Mouse (Mus musculus) intestine, embryonic 15.5 days (tissue): ENCODE data around the gene Gm29094. TPM values are rescaled to one million over a fixed set of nuclear protein-coding genes. Genes with fewer than 3 reads are reported as not detected.
"Not testable (repeated sequence)": the region's sequence is repeated elsewhere in the genome, so short reads cannot be mapped to it uniquely, and the experiment has no call there.

Experiments
- ATAC-seq: fragments of 200-750 bp; cut with Nextera tagmentation; 2 replicates; pipeline ENCODE4 v1.8.0; 2017; ENCODE audit warnings: moderate TSS enrichment, moderate library complexity
- H3K27ac ChIP-seq: fragments of 300-500 bp; sonication (generic); 2 replicates; pipeline ENCODE4 v1.5.1; 2015; ENCODE audit warnings: mild to moderate bottlenecking, inconsistent platforms
- H3K27me3 ChIP-seq: fragments of 300-500 bp; sonication (generic); replicated peaks from 2 replicates; pipeline ENCODE4 v1.6.1; 2015; ENCODE audit warnings: inconsistent platforms
- H3K36me3 ChIP-seq: fragments of 300-500 bp; sonication (generic); 2 replicates; pipeline ENCODE4 v1.6.1; 2015; ENCODE audit warnings: inconsistent platforms
- H3K4me1 ChIP-seq: fragments of 300-500 bp; sonication (generic); replicated peaks from 2 replicates; pipeline ENCODE4 v1.6.1; 2015; ENCODE audit warnings: inconsistent platforms
- H3K4me2 ChIP-seq: fragments of 300-500 bp; sonication (generic); replicated peaks from 2 replicates; pipeline ENCODE4 v1.6.1; 2015; ENCODE audit warnings: mild to moderate bottlenecking, inconsistent platforms
- H3K4me3 ChIP-seq: fragments of 300-500 bp; sonication (generic); replicated peaks from 2 replicates; pipeline ENCODE4 v1.5.1; 2015; ENCODE audit warnings: inconsistent platforms
- H3K9ac ChIP-seq: fragments of 300-500 bp; sonication (generic); 2 replicates; pipeline ENCODE4 v1.6.1; 2015; ENCODE audit warnings: inconsistent platforms
- H3K9me3 ChIP-seq: fragments of 300-500 bp; sonication (generic); 2 replicates; pipeline ENCODE4 v1.6.1; 2016; ENCODE audit warnings: inconsistent platforms
- WGBS: fragments of 180-500 bp; shearing (Covaris S2); methylation state at CpG from one replicate; pipeline ENCODE4 v1.1.7; 2015; 5-methylcytosine and 5-hydroxymethylcytosine counted together
- polyA plus RNA-seq: library from polyadenylated mRNA; unstranded; fragments of >200 nt; fragmentation: Nextera tagmentation; extraction: Ambion mirVana; gene quantifications from 2 replicates; pipeline ENCODE4 v1.2.1, GENCODE M21; 2015

Gene Gm29094
- polyA plus RNA-seq, 1 experiment from 2014 or later, result 1.1 TPM

GRCm38 (mm10) chr9:89218174-89218573 is 19.0 kb downstream of the Gm29094 start:
- not testable (repeated sequence) for ATAC-seq, H3K9me3 ChIP-seq, H3K27ac ChIP-seq, H3K4me3 ChIP-seq, H3K4me2 ChIP-seq, H3K27me3 ChIP-seq, H3K9ac ChIP-seq, H3K36me3 ChIP-seq, H3K4me1 ChIP-seq
- WGBS, result 90% methylated on average over 4 of the region's 4 CpGs

GRCm38 (mm10) chr9:89219668-89220067 is 20.5 kb downstream of the Gm29094 start:
- H3K27ac ChIP-seq, H3K27me3 ChIP-seq, ATAC-seq, H3K9ac ChIP-seq, H3K4me2 ChIP-seq, H3K4me1 ChIP-seq, H3K9me3 ChIP-seq, H3K36me3 ChIP-seq, H3K4me3 ChIP-seq: not testable (repeated sequence)
- 97% methylated on average over 3 of the region's 4 CpGs for WGBS

- 62% methylated on average over 6 of the region's 6 CpGs for WGBS
- H3K4me2 ChIP-seq, ATAC-seq: not testable (repeated sequence)
These were observed 21.6 kb downstream of the Gm29094 start for GRCm38 (mm10) chr9:89220704-89221287.

GRCm38 (mm10) chr9:89226071-89226470 is 26.9 kb downstream of the Gm29094 start:
- WGBS, result 48% methylated on average over 4 of the region's 4 CpGs
- Histone ChIP-seq H3K4me2 (no peak overlapping the region), H3K9me3 (no peaks in the 10 kb centered on the region), H3K9ac (no peak overlapping the region), H3K4me1 (no peaks in the 10 kb centered on the region), H3K27me3 (no peaks in the 10 kb centered on the region), H3K36me3 (no peaks in the 10 kb centered on the region), H3K27ac (no peak overlapping the region), H3K4me3 (no peak overlapping the region)
- no peak for ATAC-seq

More at GRCm38 (mm10) chr9:89220704-89221287, 21.6 kb downstream of the Gm29094 start:
- not testable (repeated sequence) for H3K27ac ChIP-seq, H3K9ac ChIP-seq, H3K4me1 ChIP-seq, H3K36me3 ChIP-seq, H3K27me3 ChIP-seq, H3K4me3 ChIP-seq, H3K9me3 ChIP-seq

- no peaks in the 10 kb centered on the region for H3K4me1 ChIP-seq
- H3K4me3 ChIP-seq, result no peak overlapping the region
- no peaks in the 10 kb centered on the region for H3K9me3 ChIP-seq
- no peak overlapping the region for H3K27ac ChIP-seq
- no peaks in the 10 kb centered on the region for H3K36me3 ChIP-seq
- no peak overlapping the region for H3K4me2 ChIP-seq
- ATAC-seq, result no peak
- WGBS, result 94% methylated on average over 7 of the region's 7 CpGs
- no peaks in the 10 kb centered on the region for H3K27me3 ChIP-seq
- H3K9ac ChIP-seq, result no peak overlapping the region
These were observed 28.9 kb downstream of the Gm29094 start for GRCm38 (mm10) chr9:89228122-89228521.

- not testable (repeated sequence) for H3K4me3 ChIP-seq, H3K36me3 ChIP-seq, H3K9me3 ChIP-seq, H3K4me1 ChIP-seq, ATAC-seq, H3K27me3 ChIP-seq, H3K4me2 ChIP-seq, H3K27ac ChIP-seq, H3K9ac ChIP-seq
- WGBS, result 60% methylated on average over 2 of the region's 2 CpGs
These were observed 31.8 kb downstream of the Gm29094 start for GRCm38 (mm10) chr9:89230897-89231497.

GRCm38 (mm10) chr9:89237131-89237530 is 38.0 kb downstream of the Gm29094 start:
- H3K9me3 ChIP-seq, H3K36me3 ChIP-seq, H3K27ac ChIP-seq, ATAC-seq, H3K4me3 ChIP-seq, H3K4me2 ChIP-seq, H3K9ac ChIP-seq, H3K4me1 ChIP-seq, H3K27me3 ChIP-seq: not testable (repeated sequence)
- WGBS, result 85% methylated on average over 4 of the region's 4 CpGs

- H3K36me3 ChIP-seq, H3K9me3 ChIP-seq, H3K27me3 ChIP-seq, H3K27ac ChIP-seq, H3K4me1 ChIP-seq, ATAC-seq, H3K4me2 ChIP-seq, H3K4me3 ChIP-seq, H3K9ac ChIP-seq: not testable (repeated sequence)
- WGBS, result 91% methylated on average over 4 of the region's 5 CpGs
These were observed 39.9 kb downstream of the Gm29094 start for GRCm38 (mm10) chr9:89238976-89239505.

- not testable (repeated sequence) for H3K4me1 ChIP-seq, H3K27ac ChIP-seq, H3K27me3 ChIP-seq, H3K36me3 ChIP-seq, ATAC-seq, H3K9me3 ChIP-seq, H3K4me2 ChIP-seq, H3K4me3 ChIP-seq, H3K9ac ChIP-seq
- WGBS, result 91% methylated on average over 3 of the region's 3 CpGs
These were observed 41.4 kb downstream of the Gm29094 start for GRCm38 (mm10) chr9:89240516-89241019.

GRCm38 (mm10) chr9:89253400-89253799 is 54.2 kb downstream of the Gm29094 start:
- H3K27me3 ChIP-seq, result no peaks in the 10 kb centered on the region
- 76% methylated on average over 2 of the region's 2 CpGs for WGBS
- H3K27ac ChIP-seq, result no peak overlapping the region
- H3K4me2 ChIP-seq, result no peak overlapping the region
- H3K9me3 ChIP-seq, result no peaks in the 10 kb centered on the region
- H3K36me3 ChIP-seq, result no peaks in the 10 kb centered on the region
- H3K4me1 ChIP-seq, result no peaks in the 10 kb centered on the region
- H3K4me3 ChIP-seq, result no peak overlapping the region
- ATAC-seq, result no peak
- no peak overlapping the region for H3K9ac ChIP-seq

GRCm38 (mm10) chr9:89256556-89257335 is 57.6 kb downstream of the Gm29094 start:
- 85% methylated on average over 12 of the region's 12 CpGs for WGBS
- H3K27me3 ChIP-seq, result no peaks in the 10 kb centered on the region
- no peak overlapping the region for H3K27ac ChIP-seq
- H3K4me2 ChIP-seq, result no peak overlapping the region
- H3K9me3 ChIP-seq, result no peaks in the 10 kb centered on the region
- no peaks in the 10 kb centered on the region for H3K36me3 ChIP-seq
- H3K4me1 ChIP-seq, result no peaks in the 10 kb centered on the region
- ATAC-seq, result no peak
- no peak overlapping the region for H3K4me3 ChIP-seq
- H3K9ac ChIP-seq, result no peak overlapping the region

- no peaks in the 10 kb centered on the region for H3K4me1 ChIP-seq
- H3K9ac ChIP-seq, result no peak overlapping the region
- H3K4me3 ChIP-seq, result no peak overlapping the region
- WGBS, result 91% methylated on average over 3 of the region's 3 CpGs
- H3K27ac ChIP-seq, result no peak overlapping the region
- H3K27me3 ChIP-seq, result no peaks in the 10 kb centered on the region
- no peaks in the 10 kb centered on the region for H3K36me3 ChIP-seq
- ATAC-seq, result no peak
- H3K4me2 ChIP-seq, result no peak overlapping the region
- H3K9me3 ChIP-seq, result no peaks in the 10 kb centered on the region
These were observed 64.8 kb downstream of the Gm29094 start for GRCm38 (mm10) chr9:89263968-89264367.
